Mouse (Mus musculus): ENCODE data around the gene Fgf18.

- no peak for TF ChIP-seq CTCF (IDR thresholded peaks at IDR 0.05; ENCODE audit: borderline replicate concordance, extremely low read depth, insufficient read depth, insufficient read length)
- no peak for TF ChIP-seq POLR2A (IDR thresholded peaks at IDR 0.05; ENCODE audit: borderline replicate concordance, extremely low read depth, insufficient read depth, insufficient read length, poor library complexity, severe bottlenecking)
Measured at GRCm38 (mm10) chr11:33179802-33180201, 32.6 kb upstream of the Fgf18 start.
